Mouse (Mus musculus): ENCODE measurements around the gene Scgn. TPM values are rescaled to one million over a fixed set of nuclear protein-coding genes. Genes with fewer than 3 reads are reported as not detected.

Scgn gene
- polyA plus RNA-seq, 1 experiment: not detected

- peaks cover 10% of the 10 kb centered on the region for H3K4me1 ChIP-seq
- TF ChIP-seq FLI1 (IDR thresholded peaks at IDR 0.05; ENCODE audit: low read length) (no peak), GATA1 (IDR thresholded peaks at IDR 0.05; ENCODE audit: borderline replicate concordance, low read length) (no peak)
- no peak overlapping the region for H3K4me3 ChIP-seq (replicated peaks)
- H3K9me3 ChIP-seq: no peaks in the 10 kb centered on the region
- H3K36me3 ChIP-seq (replicated peaks; ENCODE audit: low read length): no peaks in the 10 kb centered on the region
- peaks cover 33% of the 10 kb centered on the region for H3K27me3 ChIP-seq (replicated peaks)
Measured at GRCm38 (mm10) chr13:23946254-23946653, 44.8 kb downstream of the Scgn start.

- H3K27me3 ChIP-seq (replicated peaks): peaks cover 17% of the 10 kb centered on the region
- peaks cover 10% of the 10 kb centered on the region for H3K4me1 ChIP-seq
- no peaks in the 10 kb centered on the region for H3K9me3 ChIP-seq
- no peak overlapping the region for H3K4me3 ChIP-seq (replicated peaks)
- no peak for TF ChIP-seq GATA1 (IDR thresholded peaks at IDR 0.05; ENCODE audit: borderline replicate concordance, low read length)
- TF ChIP-seq FLI1 (IDR thresholded peaks at IDR 0.05; ENCODE audit: low read length): no peak
- H3K36me3 ChIP-seq (replicated peaks; ENCODE audit: low read length): no peaks in the 10 kb centered on the region
Measured at GRCm38 (mm10) chr13:23942861-23943260, 48.2 kb downstream of the Scgn start.

- peaks cover 7% of the 10 kb centered on the region for H3K27me3 ChIP-seq (replicated peaks)
- H3K9me3 ChIP-seq: no peaks in the 10 kb centered on the region
Measured at GRCm38 (mm10) chr13:23940291-23940690, 50.7 kb downstream of the Scgn start.

DNA sequence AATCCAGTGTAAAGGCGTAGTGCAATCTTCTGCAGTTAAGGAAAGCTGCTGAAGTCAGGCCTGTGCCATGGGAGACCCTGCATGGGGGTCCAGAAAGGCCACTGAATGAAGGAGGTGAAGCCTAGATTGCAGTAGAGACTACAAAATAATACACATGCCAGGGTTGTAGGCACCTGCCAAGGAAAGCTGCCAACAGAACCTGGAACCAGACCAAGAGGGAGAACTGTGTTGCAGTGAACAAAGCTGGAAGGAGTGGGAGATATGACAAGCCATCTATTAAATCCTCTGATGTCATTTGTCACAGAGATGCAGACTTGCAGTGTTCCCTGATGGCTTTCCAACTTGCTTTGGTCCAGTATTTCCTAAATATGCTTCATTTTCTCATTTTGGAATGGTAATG is 52.3 kb downstream of the Scgn start:
- H3K27me3 ChIP-seq (replicated peaks): peaks cover 8% of the 10 kb centered on the region
- peaks cover 3% of the 10 kb centered on the region for H3K4me1 ChIP-seq
- no peak overlapping the region for H3K4me3 ChIP-seq (replicated peaks)
- no peaks in the 10 kb centered on the region for H3K36me3 ChIP-seq (replicated peaks; ENCODE audit: low read length)
- peaks cover 10% of the 10 kb centered on the region for H3K9me3 ChIP-seq
- no peak for TF ChIP-seq GATA1 (IDR thresholded peaks at IDR 0.05; ENCODE audit: borderline replicate concordance, low read length)
- TF ChIP-seq FLI1 (IDR thresholded peaks at IDR 0.05; ENCODE audit: low read length): no peak

More at GRCm38 (mm10) chr13:23940291-23940690, 50.7 kb downstream of the Scgn start:
- H3K4me1 ChIP-seq: peaks cover 10% of the 10 kb centered on the region
- TF ChIP-seq GATA1 (IDR thresholded peaks at IDR 0.05; ENCODE audit: borderline replicate concordance, low read length): no peak
- TF ChIP-seq FLI1 (IDR thresholded peaks at IDR 0.05; ENCODE audit: low read length): no peak
- H3K36me3 ChIP-seq (replicated peaks; ENCODE audit: low read length): no peaks in the 10 kb centered on the region
- H3K4me3 ChIP-seq (replicated peaks): no peak overlapping the region

- H3K9me3 ChIP-seq: peaks cover 13% of the 10 kb centered on the region
- peaks cover 4% of the 10 kb centered on the region for H3K27me3 ChIP-seq (replicated peaks)
- TF ChIP-seq FLI1 (IDR thresholded peaks at IDR 0.05; ENCODE audit: low read length) (no peak), GATA1 (IDR thresholded peaks at IDR 0.05; ENCODE audit: borderline replicate concordance, low read length) (no peak)
- H3K36me3 ChIP-seq (replicated peaks; ENCODE audit: low read length): no peaks in the 10 kb centered on the region
- no peak within 1 kb of the TSS for H3K4me3 ChIP-seq (replicated peaks)
- no peaks in the 10 kb centered on the region for H3K4me1 ChIP-seq
Measured at GRCm38 (mm10) chr13:23934211-23934520, 56.8 kb downstream of the Scgn start, which contains the start of gene Hist1h2aa. TSS of gene Hist1h2aa (plus strand) at chr13:23934462.

DNA sequence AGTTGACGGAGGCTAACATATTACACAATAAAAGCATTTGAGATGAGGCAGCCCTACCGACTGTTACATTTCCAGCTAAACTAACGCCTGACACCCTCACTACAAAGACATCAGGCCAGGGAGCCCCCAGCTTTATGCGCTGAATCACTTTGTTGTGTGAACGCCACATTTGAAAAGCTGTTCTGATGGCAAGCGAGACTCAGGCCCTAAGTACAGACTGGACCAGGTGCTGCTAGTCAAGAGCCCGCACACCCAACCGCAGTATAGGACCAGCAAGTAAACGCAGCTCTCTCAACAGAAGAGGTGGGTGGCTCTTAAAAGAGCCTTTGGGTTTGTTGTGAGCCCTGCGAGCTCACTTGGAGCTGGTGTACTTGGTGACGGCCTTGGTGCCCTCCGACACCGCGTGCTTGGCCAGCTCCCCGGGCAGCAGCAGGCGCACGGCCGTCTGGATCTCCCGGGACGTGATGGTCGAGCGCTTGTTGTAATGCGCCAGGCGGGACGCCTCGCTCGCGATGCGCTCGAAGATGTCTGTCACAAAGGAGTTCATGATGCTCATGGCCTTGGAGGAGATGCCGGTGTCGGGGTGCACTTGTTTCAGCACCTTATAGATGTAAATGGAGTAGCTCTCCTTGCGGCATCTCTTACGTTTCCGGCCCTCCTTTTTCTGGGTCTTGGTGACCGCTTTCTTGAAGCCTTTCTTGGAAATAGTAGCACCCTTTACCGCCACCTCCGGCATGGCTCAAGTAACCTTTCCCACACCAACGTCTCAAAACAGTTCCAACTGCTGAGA is 57.4 kb downstream of the Scgn start, which contains the start of gene Hist1h2ba:
Gene Hist1h2ba (minus strand): TSS at position 736 of the 790 bp plus-strand sequence.
- TF ChIP-seq GATA1 (IDR thresholded peaks at IDR 0.05; ENCODE audit: borderline replicate concordance, low read length): no peak
- no peak for TF ChIP-seq FLI1 (IDR thresholded peaks at IDR 0.05; ENCODE audit: low read length)
- no peaks in the 10 kb centered on the region for H3K36me3 ChIP-seq (replicated peaks; ENCODE audit: low read length)
- H3K9me3 ChIP-seq: peaks cover 13% of the 10 kb centered on the region
- no peak within 1 kb of the TSS for H3K4me3 ChIP-seq (replicated peaks)
- H3K27me3 ChIP-seq (replicated peaks): peaks cover 4% of the 10 kb centered on the region
- peaks cover under 1% of the 10 kb centered on the region; the same call in 1 of the 2 replicates for H3K4me1 ChIP-seq

- TF ChIP-seq FLI1 (IDR thresholded peaks at IDR 0.05; ENCODE audit: low read length) (no peak), GATA1 (IDR thresholded peaks at IDR 0.05; ENCODE audit: borderline replicate concordance, low read length) (no peak)
- H3K4me1 ChIP-seq: peaks cover 8% of the 10 kb centered on the region; the same call in 1 of the 2 replicates
- peaks cover 13% of the 10 kb centered on the region for H3K9me3 ChIP-seq
- H3K4me3 ChIP-seq (replicated peaks): no peak overlapping the region
- peaks cover 4% of the 10 kb centered on the region for H3K27me3 ChIP-seq (replicated peaks)
- no peaks in the 10 kb centered on the region for H3K36me3 ChIP-seq (replicated peaks; ENCODE audit: low read length)
Measured at GRCm38 (mm10) chr13:23930904-23931303, 60.1 kb downstream of the Scgn start.

- Histone ChIP-seq H3K9me3 (peaks cover 13% of the 10 kb centered on the region), H3K4me3 (replicated peaks) (no peak overlapping the region), H3K36me3 (replicated peaks; ENCODE audit: low read length) (no peaks in the 10 kb centered on the region), H3K4me1 (peaks cover 8% of the 10 kb centered on the region; the same call in 1 of the 2 replicates), H3K27me3 (replicated peaks) (peaks cover 4% of the 10 kb centered on the region)
- TF ChIP-seq FLI1 (IDR thresholded peaks at IDR 0.05; ENCODE audit: low read length) (no peak), GATA1 (IDR thresholded peaks at IDR 0.05; ENCODE audit: borderline replicate concordance, low read length) (no peak)
Measured at GRCm38 (mm10) chr13:23930461-23930860, 60.6 kb downstream of the Scgn start.

DNA sequence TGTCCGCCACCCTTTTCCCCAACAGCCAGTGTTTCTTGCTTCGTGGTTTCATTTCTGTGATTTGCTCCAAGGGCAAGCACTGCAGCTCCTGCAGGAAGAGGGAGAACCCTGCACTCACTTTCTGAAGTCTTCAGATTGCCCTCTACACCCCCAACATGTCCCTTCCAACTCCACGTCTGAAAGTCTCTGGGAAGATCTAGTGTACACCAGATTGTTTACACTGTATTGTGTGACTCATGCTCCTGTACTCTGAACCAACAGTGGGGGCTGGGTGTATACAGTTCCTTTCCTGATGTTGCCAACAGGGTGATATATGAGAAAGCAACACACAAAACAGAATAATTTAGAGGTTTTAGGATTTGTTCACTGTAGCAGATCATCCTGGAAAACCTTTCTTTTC is 62.4 kb downstream of the Scgn start:
- Histone ChIP-seq H3K27me3 (replicated peaks) (no peaks in the 10 kb centered on the region), H3K4me1 (peaks cover 10% of the 10 kb centered on the region), H3K4me3 (replicated peaks) (no peak overlapping the region), H3K9me3 (peaks cover 2% of the 10 kb centered on the region; the same call in 1 of the 2 replicates), H3K36me3 (replicated peaks; ENCODE audit: low read length) (no peaks in the 10 kb centered on the region)
- TF ChIP-seq FLI1 (IDR thresholded peaks at IDR 0.05; ENCODE audit: low read length) (no peak), GATA1 (IDR thresholded peaks at IDR 0.05; ENCODE audit: borderline replicate concordance, low read length) (no peak)

DNA sequence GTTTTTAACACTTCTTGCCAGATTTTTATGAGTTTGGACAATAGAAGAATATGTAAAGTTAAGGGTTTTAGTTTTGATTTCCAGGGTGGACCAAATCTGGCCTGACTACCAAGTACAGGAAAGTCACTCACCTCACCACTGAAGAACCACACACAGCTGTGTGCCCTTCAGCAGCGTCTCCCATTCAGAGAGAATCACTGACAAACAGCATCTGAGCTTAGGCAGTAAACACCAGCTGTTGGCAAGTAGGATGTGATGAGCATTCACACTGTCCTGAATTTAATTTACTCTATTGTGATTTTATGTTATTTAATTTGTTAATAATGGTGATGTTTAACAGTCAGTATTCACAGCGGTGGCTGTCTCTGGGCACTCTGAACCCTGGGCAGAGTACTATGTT is 65.2 kb downstream of the Scgn start:
- no peak overlapping the region for H3K4me3 ChIP-seq (replicated peaks)
- TF ChIP-seq GATA1 (IDR thresholded peaks at IDR 0.05; ENCODE audit: borderline replicate concordance, low read length): no peak
- no peaks in the 10 kb centered on the region for H3K27me3 ChIP-seq (replicated peaks)
- H3K4me1 ChIP-seq: peaks cover 12% of the 10 kb centered on the region
- no peaks in the 10 kb centered on the region for H3K9me3 ChIP-seq
- H3K36me3 ChIP-seq (replicated peaks; ENCODE audit: low read length): no peaks in the 10 kb centered on the region

Data from megakaryocyte, embryonic 14.5 days (primary cell).